Mouse (Mus musculus) heart, embryonic 14.5 days (tissue): ENCODE measurements around the gene Aldh1l2. TPM values are rescaled to one million over a fixed set of nuclear protein-coding genes. Genes with fewer than 3 reads are reported as not detected.

Experiments used
- ATAC-seq: fragments of 200-750 bp; cut with Nextera tagmentation; 2 replicates; pipeline ENCODE4 v1.8.0; 2017; ENCODE audit warnings: low read depth, moderate TSS enrichment; ENCODE audit not compliant: insufficient number of reproducible peaks, insufficient read depth, low FRiP score
- H3K27ac ChIP-seq, 2 experiments: fragments of 200-500 bp in 1 of 2; fragments of 300-500 bp in 1 of 2; sonication (generic) in 1 of 2; replicated peaks in 1 of 2; 2 replicates each; pipeline ENCODE4 v1.5.1; 2012 to 2014; ENCODE audit warnings: low read depth in 2 of 2, low read length in 2 of 2, control low read depth in 1 of 2, mild to moderate bottlenecking in 1 of 2, mixed read lengths in 1 of 2; ENCODE audit not compliant: control insufficient read depth in 1 of 2, insufficient read depth in 1 of 2
- H3K27me3 ChIP-seq: fragments of 300-500 bp; sonication (generic); 2 replicates; pipeline ENCODE4 v1.6.1; 2014; ENCODE audit warnings: mild to moderate bottlenecking, low read length, control low read depth; ENCODE audit not compliant: control insufficient read depth, insufficient read depth
- H3K36me3 ChIP-seq: fragments of 300-500 bp; sonication (generic); 2 replicates; pipeline ENCODE4 v1.6.1; 2014; ENCODE audit warnings: mild to moderate bottlenecking, control low read depth, low read length, mixed read lengths; ENCODE audit not compliant: control insufficient read depth, insufficient read depth
- H3K4me1 ChIP-seq, 2 experiments: fragments of 200-500 bp in 1 of 2; fragments of 300-500 bp in 1 of 2; sonication (generic) in 1 of 2; 2 replicates each; pipeline ENCODE4 v1.6.1; 2012 to 2014; ENCODE audit warnings: low read length in 2 of 2, control low read depth in 1 of 2, mixed read lengths in 1 of 2; ENCODE audit not compliant: control insufficient read depth in 2 of 2, insufficient read depth in 2 of 2
- H3K4me2 ChIP-seq: fragments of 300-500 bp; sonication (generic); 2 replicates; pipeline ENCODE4 v1.6.1; 2014; ENCODE audit warnings: mild to moderate bottlenecking, low read length
- H3K4me3 ChIP-seq, 2 experiments: fragments of 200-500 bp in 1 of 2; fragments of 300-500 bp in 1 of 2; sonication (generic) in 1 of 2; 2 replicates each; pipeline ENCODE4 v1.5.1; 2012 to 2014; ENCODE audit warnings: low read length in 2 of 2, mild to moderate bottlenecking in 2 of 2, control low read depth in 1 of 2, low read depth in 1 of 2, moderate library complexity in 1 of 2; ENCODE audit not compliant: control insufficient read depth in 1 of 2, insufficient read depth in 1 of 2
- H3K9ac ChIP-seq: fragments of 300-500 bp; sonication (generic); 2 replicates; pipeline ENCODE4 v1.6.1; 2014; ENCODE audit warnings: mild to moderate bottlenecking, low read length
- H3K9me3 ChIP-seq: fragments of 300-500 bp; sonication (generic); 2 replicates; pipeline ENCODE4 v1.6.1; 2016; ENCODE audit warnings: low read length, control low read depth; ENCODE audit not compliant: control insufficient read depth
- WGBS: fragments of 180-500 bp; shearing (Covaris S2); extraction: QIAGEN DNeasy Blood & Tissue Kit; methylation state at CpG from one replicate; pipeline ENCODE4 v1.1.7; 2014; 5-methylcytosine and 5-hydroxymethylcytosine counted together
- polyA plus RNA-seq: library from polyadenylated mRNA; unstranded; fragments of >200 nt; fragmentation: Nextera tagmentation; extraction: Ambion mirVana; gene quantifications from 2 replicates; pipeline ENCODE4 v1.2.1, GENCODE M21; 2014

Gene Aldh1l2
- 14.3 and 16.8 TPM in 2 replicates for polyA plus RNA-seq

DNA sequence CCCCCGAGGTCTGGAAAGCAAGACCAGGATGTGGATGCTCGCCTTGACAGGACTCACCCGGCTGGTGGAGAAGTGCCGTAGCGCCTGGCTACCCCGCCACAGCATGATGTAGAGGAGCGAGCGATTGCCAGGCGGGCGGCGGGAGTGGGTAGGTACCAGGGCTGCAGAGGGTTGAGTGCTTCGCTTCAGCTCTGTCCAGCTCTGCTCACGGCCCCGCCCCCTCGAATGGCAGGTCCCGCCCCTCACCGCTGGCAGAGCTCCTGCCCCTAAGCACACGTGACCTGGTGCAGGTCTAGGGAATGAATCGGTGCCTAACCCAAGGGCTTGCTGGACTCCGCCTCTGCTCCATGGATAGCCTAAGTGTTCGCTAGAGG, at the start of gene Aldh1l2:
Gene Aldh1l2 (minus strand): TSS at position 231 of the 374 bp plus-strand sequence.
- Histone ChIP-seq H3K4me1 (peaks cover 2 to 7% of the 10 kb centered on the region in 2 experiments; a peak in 3 of 4 replicates), H3K27ac (peak within 1 kb of the TSS; percentile 69 to 77), H3K27me3 (no peaks in the 10 kb centered on the region), H3K4me2 (peak within 1 kb of the TSS; percentile 98), H3K36me3 (no peaks in the 10 kb centered on the region), H3K4me3 (peak within 1 kb of the TSS; percentile 58 to 63), H3K9ac (peak within 1 kb of the TSS; percentile 74), H3K9me3 (no peaks in the 10 kb centered on the region)
- WGBS, result 0% methylated on average over 21 of the region's 21 CpGs
- ATAC-seq, result peak; percentile 87

- Histone ChIP-seq H3K27ac (no peak overlapping the region), H3K9me3 (no peaks in the 10 kb centered on the region), H3K9ac (no peak overlapping the region), H3K4me3 (no peak overlapping the region), H3K27me3 (no peaks in the 10 kb centered on the region), H3K36me3 (peaks cover 97% of the 10 kb centered on the region), H3K4me1 (peaks cover 3 to 9% of the 10 kb centered on the region in 2 experiments; a peak in 2 of 4 replicates), H3K4me2 (no peak overlapping the region)
- 95% methylated on average over 7 of the region's 7 CpGs for WGBS
- ATAC-seq, result no peak
Observed at GRCm38 (mm10) chr10:83565449-83566441, 31.8 kb upstream of the Aldh1l2 start.

DNA sequence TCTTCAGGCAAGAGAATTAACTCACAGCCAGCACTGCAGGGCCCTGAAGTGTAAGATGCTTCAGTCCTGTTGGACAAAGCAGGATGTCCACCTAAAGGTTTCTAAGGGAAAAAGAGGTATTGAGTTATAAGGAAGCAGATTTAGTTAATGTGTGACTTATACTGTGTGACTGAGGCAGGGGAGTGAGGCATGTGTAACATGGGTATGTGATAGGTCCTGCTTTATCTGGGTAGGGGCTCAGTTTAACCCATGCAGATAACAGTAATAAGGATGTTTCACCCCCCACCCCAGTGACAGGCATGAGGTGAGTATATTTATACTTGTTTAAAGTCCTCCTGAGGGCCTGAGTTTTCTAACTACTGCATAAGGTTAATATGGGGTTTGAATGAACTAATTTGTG, 29.1 kb upstream of the Aldh1l2 start:
- ATAC-seq, result no peak
- H3K9ac ChIP-seq, result no peak overlapping the region
- no peaks in the 10 kb centered on the region for H3K9me3 ChIP-seq
- peaks cover 3 to 9% of the 10 kb centered on the region in 2 experiments; a peak in 2 of 4 replicates for H3K4me1 ChIP-seq
- H3K36me3 ChIP-seq, result peaks cover 96% of the 10 kb centered on the region
- H3K27ac ChIP-seq, result no peak overlapping the region
- no peaks in the 10 kb centered on the region for H3K27me3 ChIP-seq
- no peak overlapping the region for H3K4me3 ChIP-seq
- H3K4me2 ChIP-seq, result no peak overlapping the region

DNA sequence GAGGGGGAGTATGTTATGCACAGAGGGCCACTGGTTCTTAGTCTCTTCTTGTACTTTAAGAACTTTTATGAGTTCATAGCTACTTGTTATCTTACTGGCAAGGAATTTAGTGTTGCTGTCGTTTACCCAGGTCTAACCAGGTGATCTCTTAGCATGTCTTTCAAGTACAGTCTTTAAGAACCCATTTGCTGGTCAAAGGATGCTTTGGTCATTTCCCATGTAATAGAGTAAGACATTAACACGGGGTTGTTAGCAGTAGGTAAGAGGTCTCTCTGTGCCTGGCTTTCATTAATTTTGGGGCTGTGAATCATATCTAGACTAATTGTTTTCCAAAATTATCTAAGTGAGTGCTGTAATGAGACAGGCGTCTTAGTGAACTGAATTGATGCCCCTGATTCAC, 11.4 kb upstream of the Aldh1l2 start:
- Histone ChIP-seq H3K27ac (no peak overlapping the region), H3K4me1 (peaks cover 0 to 18% of the 10 kb centered on the region in 2 experiments; a peak in 2 of 4 replicates), H3K9me3 (no peaks in the 10 kb centered on the region), H3K9ac (peak overlapping the region; percentile 5; the same call in 1 of the 2 replicates), H3K4me3 (no peak overlapping the region), H3K36me3 (peaks cover 28% of the 10 kb centered on the region), H3K4me2 (peak overlapping the region; percentile 76), H3K27me3 (no peaks in the 10 kb centered on the region)
- WGBS, result 65% methylated on average over 3 of the region's 3 CpGs
- no peak for ATAC-seq

GRCm38 (mm10) chr10:83544103-83544479, 10.2 kb upstream of the Aldh1l2 start:
- peaks cover 0 to 21% of the 10 kb centered on the region in 2 experiments; a peak in 2 of 4 replicates for H3K4me1 ChIP-seq
- H3K4me2 ChIP-seq, result peak overlapping the region; percentile 76
- no peaks in the 10 kb centered on the region for H3K9me3 ChIP-seq
- no peaks in the 10 kb centered on the region for H3K27me3 ChIP-seq
- peaks cover 18% of the 10 kb centered on the region for H3K36me3 ChIP-seq
- peak overlapping the region; percentile 74 to 87 for H3K27ac ChIP-seq
- peak; percentile 91 for ATAC-seq
- WGBS, result under 1% methylated on average over 37 of the region's 41 CpGs
- H3K4me3 ChIP-seq, result peak overlapping the region; percentile 92 to 99
- peak overlapping the region; percentile 88 for H3K9ac ChIP-seq

- 2% methylated on average over 49 of the region's 49 CpGs for WGBS
- peak within 1 kb of the TSS; percentile 88 for H3K9ac ChIP-seq
- H3K9me3 ChIP-seq, result no peaks in the 10 kb centered on the region
- peak within 1 kb of the TSS; percentile 76 for H3K4me2 ChIP-seq
- H3K36me3 ChIP-seq, result peaks cover 15% of the 10 kb centered on the region; the same call in 1 of the 2 replicates
- peaks cover 0 to 21% of the 10 kb centered on the region in 2 experiments; a peak in 2 of 4 replicates for H3K4me1 ChIP-seq
- no peaks in the 10 kb centered on the region for H3K27me3 ChIP-seq
- peak; percentile 98 for ATAC-seq
- peak within 1 kb of the TSS; percentile 74 to 87 for H3K27ac ChIP-seq
- H3K4me3 ChIP-seq, result peak within 1 kb of the TSS; percentile 92 to 99
Observed at GRCm38 (mm10) chr10:83543439-83544102, 9.6 kb upstream of the Aldh1l2 start, which contains the start of gene Washc4. Gene Washc4 (plus strand): TSS chr10:83543752.

GRCm38 (mm10) chr10:83542241-83542640, 8.3 kb upstream of the Aldh1l2 start:
- H3K9ac ChIP-seq, result no peak overlapping the region
- no peak overlapping the region for H3K4me3 ChIP-seq
- H3K27me3 ChIP-seq, result no peaks in the 10 kb centered on the region
- WGBS, result 80% methylated on average over 7 of the region's 7 CpGs
- no peak for ATAC-seq
- no peaks in the 10 kb centered on the region for H3K9me3 ChIP-seq
- H3K36me3 ChIP-seq, result peaks cover 5% of the 10 kb centered on the region; the same call in 1 of the 2 replicates
- no peak overlapping the region for H3K4me2 ChIP-seq
- H3K27ac ChIP-seq, result no peak overlapping the region
- H3K4me1 ChIP-seq, result peaks cover 0 to 21% of the 10 kb centered on the region in 2 experiments; a peak in 2 of 4 replicates
